Mouse (Mus musculus) thymus, postnatal 10 days (tissue): ENCODE results near the gene Akap13.

Source experiments
- DNase-seq, 2 experiments: peaks; one replicate each; pipeline ENCODE4 v3.0.0; 2021; ENCODE audit warnings: low spot score in 2 of 2

Akap13 gene

GRCm38 (mm10) chr7:75516716-75517619 lies 61.6 kb downstream of the Akap13 start:
- DNase-seq, result no peak

- DNase-seq, result no peak
Measured at GRCm38 (mm10) chr7:75520531-75520930, 65.2 kb downstream of the Akap13 start.

GRCm38 (mm10) chr7:75521199-75521598 lies 65.9 kb downstream of the Akap13 start:
- no peak for DNase-seq

- DNase-seq, result no peak
Measured at GRCm38 (mm10) chr7:75522226-75522625, 66.9 kb downstream of the Akap13 start.

- DNase-seq, result no peak
Measured at GRCm38 (mm10) chr7:75524789-75525569, 69.6 kb downstream of the Akap13 start.

- no peak for DNase-seq
Measured at GRCm38 (mm10) chr7:75525716-75526401, 70.5 kb downstream of the Akap13 start.

GRCm38 (mm10) chr7:75528751-75529150 lies 73.4 kb downstream of the Akap13 start:
- no peak for DNase-seq

- no peak for DNase-seq
Measured at GRCm38 (mm10) chr7:75529857-75530437, 74.6 kb downstream of the Akap13 start.

- no peak for DNase-seq
Measured at GRCm38 (mm10) chr7:75530642-75531041, 75.3 kb downstream of the Akap13 start.

GRCm38 (mm10) chr7:75533079-75533478 lies 77.7 kb downstream of the Akap13 start:
- DNase-seq, result no peak

GRCm38 (mm10) chr7:75536298-75536697 lies 81.0 kb downstream of the Akap13 start:
- no peak for DNase-seq

GRCm38 (mm10) chr7:75537567-75537966 lies 82.2 kb downstream of the Akap13 start:
- DNase-seq, result no peak

- DNase-seq, result no peak
Measured at GRCm38 (mm10) chr7:75538513-75538912, 83.2 kb downstream of the Akap13 start.

GRCm38 (mm10) chr7:75539168-75539567 lies 83.8 kb downstream of the Akap13 start:
- no peak for DNase-seq

- no peak for DNase-seq
Measured at GRCm38 (mm10) chr7:75549856-75550255, 94.5 kb downstream of the Akap13 start.

- no peak for DNase-seq
Measured at GRCm38 (mm10) chr7:75550791-75551336, 95.5 kb downstream of the Akap13 start.

GRCm38 (mm10) chr7:75553002-75553666 lies 97.8 kb downstream of the Akap13 start:
- no peak for DNase-seq

- DNase-seq, result peak in 1 of 2 experiments; percentile 22
Measured at GRCm38 (mm10) chr7:75553667-75554045, 98.3 kb downstream of the Akap13 start.

- DNase-seq, result no peak
Measured at GRCm38 (mm10) chr7:75554065-75554464, 98.7 kb downstream of the Akap13 start.

- DNase-seq, result no peak
Measured at GRCm38 (mm10) chr7:75555940-75556339, 100.6 kb downstream of the Akap13 start.

- DNase-seq, result no peak
Measured at GRCm38 (mm10) chr7:75558225-75558624, 102.9 kb downstream of the Akap13 start.
